Mouse (Mus musculus): ENCODE data around the gene Sik3. TPM values are rescaled to one million over a fixed set of nuclear protein-coding genes. Genes with fewer than 3 reads are reported as not detected.

Gene Sik3
- polyA plus RNA-seq, 1 experiment from 2014 or later: 8.4 TPM

GRCm38 (mm10) chr9:46023591-46023990 is 11.0 kb downstream of the Sik3 start:
- Histone ChIP-seq H3K36me3 (replicated peaks) (peaks cover 32% of the 10 kb centered on the region), H3K4me3 (no peak overlapping the region), H3K9me3 (no peaks in the 10 kb centered on the region), H3K4me1 (0 out of 2 replicates have a peak, but pooled peaks cover 5% of the 10 kb centered on the region), H3K27ac (replicated peaks) (no peak overlapping the region), H3K27me3 (replicated peaks; ENCODE audit: low read depth, poor library complexity, severe bottlenecking) (no peaks in the 10 kb centered on the region)
- WGBS: 95% methylated on average over 11 of the region's 11 CpGs
- no peak for DNase-seq (ENCODE audit: low spot score)

GRCm38 (mm10) chr9:46026058-46026849 is 13.6 kb downstream of the Sik3 start:
- Histone ChIP-seq H3K27me3 (replicated peaks; ENCODE audit: low read depth, poor library complexity, severe bottlenecking) (no peaks in the 10 kb centered on the region), H3K36me3 (replicated peaks) (peaks cover 13% of the 10 kb centered on the region), H3K4me3 (no peak overlapping the region), H3K4me1 (peaks cover 26% of the 10 kb centered on the region), H3K27ac (replicated peaks) (no peak overlapping the region), H3K9me3 (no peaks in the 10 kb centered on the region)
- no peak for DNase-seq (ENCODE audit: low spot score)
- WGBS: 90% methylated on average over 9 of the region's 9 CpGs

- 0 out of 2 replicates have a peak, but pooled peaks cover 9% of the 10 kb centered on the region for H3K36me3 ChIP-seq (replicated peaks)
- H3K9me3 ChIP-seq: no peaks in the 10 kb centered on the region
- 43% methylated on average over 8 of the region's 8 CpGs for WGBS
- no peaks in the 10 kb centered on the region for H3K27me3 ChIP-seq (replicated peaks; ENCODE audit: low read depth, poor library complexity, severe bottlenecking)
- DNase-seq (ENCODE audit: low spot score): no peak
- H3K27ac ChIP-seq (replicated peaks): no peak overlapping the region
- peaks cover 36% of the 10 kb centered on the region for H3K4me1 ChIP-seq
- H3K4me3 ChIP-seq: no peak overlapping the region
These were observed 15.4 kb downstream of the Sik3 start for GRCm38 (mm10) chr9:46027994-46028393.

GRCm38 (mm10) chr9:46029534-46029933 is 16.9 kb downstream of the Sik3 start:
- peaks cover 39% of the 10 kb centered on the region for H3K4me1 ChIP-seq
- 0 out of 2 replicates have a peak, but pooled peaks cover 9% of the 10 kb centered on the region for H3K36me3 ChIP-seq (replicated peaks)
- 76% methylated on average over 6 of the region's 6 CpGs for WGBS
- no peaks in the 10 kb centered on the region for H3K27me3 ChIP-seq (replicated peaks; ENCODE audit: low read depth, poor library complexity, severe bottlenecking)
- DNase-seq (ENCODE audit: low spot score): no peak
- no peak overlapping the region for H3K4me3 ChIP-seq
- H3K9me3 ChIP-seq: no peaks in the 10 kb centered on the region
- no peak overlapping the region for H3K27ac ChIP-seq (replicated peaks)

- no peak for DNase-seq (ENCODE audit: low spot score)
- Histone ChIP-seq H3K36me3 (replicated peaks) (0 out of 2 replicates have a peak, but pooled peaks cover 9% of the 10 kb centered on the region), H3K27me3 (replicated peaks; ENCODE audit: low read depth, poor library complexity, severe bottlenecking) (no peaks in the 10 kb centered on the region), H3K4me1 (peaks cover 41% of the 10 kb centered on the region), H3K27ac (replicated peaks) (no peak overlapping the region), H3K9me3 (no peaks in the 10 kb centered on the region), H3K4me3 (no peak overlapping the region)
- 82% methylated on average over 5 of the region's 5 CpGs for WGBS
These were observed 17.6 kb downstream of the Sik3 start for GRCm38 (mm10) chr9:46030184-46030583.

GRCm38 (mm10) chr9:46030968-46031367 is 18.3 kb downstream of the Sik3 start:
- Histone ChIP-seq H3K4me1 (peaks cover 47% of the 10 kb centered on the region), H3K36me3 (replicated peaks) (0 out of 2 replicates have a peak, but pooled peaks cover 9% of the 10 kb centered on the region), H3K9me3 (no peaks in the 10 kb centered on the region), H3K27ac (replicated peaks) (no peak overlapping the region), H3K4me3 (no peak overlapping the region), H3K27me3 (replicated peaks; ENCODE audit: low read depth, poor library complexity, severe bottlenecking) (no peaks in the 10 kb centered on the region)
- DNase-seq (ENCODE audit: low spot score): no peak
- 65% methylated on average over 6 of the region's 6 CpGs for WGBS

GRCm38 (mm10) chr9:46032190-46032589 is 19.6 kb downstream of the Sik3 start:
- no peak for DNase-seq (ENCODE audit: low spot score)
- Histone ChIP-seq H3K27me3 (replicated peaks; ENCODE audit: low read depth, poor library complexity, severe bottlenecking) (no peaks in the 10 kb centered on the region), H3K4me1 (peaks cover 47% of the 10 kb centered on the region), H3K4me3 (no peak overlapping the region), H3K27ac (replicated peaks) (no peak overlapping the region), H3K9me3 (no peaks in the 10 kb centered on the region), H3K36me3 (replicated peaks) (no peaks in the 10 kb centered on the region)
- WGBS: 75% methylated on average over 6 of the region's 6 CpGs

GRCm38 (mm10) chr9:46033058-46033457 is 20.4 kb downstream of the Sik3 start:
- no peak for DNase-seq (ENCODE audit: low spot score)
- Histone ChIP-seq H3K27ac (replicated peaks) (no peak overlapping the region), H3K4me1 (peaks cover 47% of the 10 kb centered on the region), H3K27me3 (replicated peaks; ENCODE audit: low read depth, poor library complexity, severe bottlenecking) (no peaks in the 10 kb centered on the region), H3K36me3 (replicated peaks) (no peaks in the 10 kb centered on the region), H3K4me3 (no peak overlapping the region), H3K9me3 (no peaks in the 10 kb centered on the region)
- WGBS: 75% methylated on average over 1 of the region's 1 CpGs

- no peak overlapping the region for H3K27ac ChIP-seq (replicated peaks)
- WGBS: 90% methylated on average over 3 of the region's 3 CpGs
These were observed 21.2 kb downstream of the Sik3 start for GRCm38 (mm10) chr9:46033862-46034261.

GRCm38 (mm10) chr9:46035290-46035871 is 22.8 kb downstream of the Sik3 start:
- Histone ChIP-seq H3K4me1 (peaks cover 34% of the 10 kb centered on the region), H3K27me3 (replicated peaks; ENCODE audit: low read depth, poor library complexity, severe bottlenecking) (no peaks in the 10 kb centered on the region), H3K4me3 (no peak overlapping the region), H3K27ac (replicated peaks) (no peak overlapping the region), H3K36me3 (replicated peaks) (peaks cover 12% of the 10 kb centered on the region), H3K9me3 (no peaks in the 10 kb centered on the region)
- 73% methylated on average over 9 of the region's 9 CpGs for WGBS
- DNase-seq (ENCODE audit: low spot score): no peak

More at GRCm38 (mm10) chr9:46033862-46034261, 21.2 kb downstream of the Sik3 start:
- no peaks in the 10 kb centered on the region for H3K9me3 ChIP-seq
- no peaks in the 10 kb centered on the region for H3K36me3 ChIP-seq (replicated peaks)
- no peak overlapping the region for H3K4me3 ChIP-seq
- H3K27me3 ChIP-seq (replicated peaks; ENCODE audit: low read depth, poor library complexity, severe bottlenecking): no peaks in the 10 kb centered on the region
- H3K4me1 ChIP-seq: peaks cover 47% of the 10 kb centered on the region
- no peak for DNase-seq (ENCODE audit: low spot score)

GRCm38 (mm10) chr9:46036881-46037280 is 24.3 kb downstream of the Sik3 start:
- Histone ChIP-seq H3K9me3 (no peaks in the 10 kb centered on the region), H3K4me1 (peaks cover 22% of the 10 kb centered on the region), H3K4me3 (no peak overlapping the region), H3K27me3 (replicated peaks; ENCODE audit: low read depth, poor library complexity, severe bottlenecking) (no peaks in the 10 kb centered on the region), H3K36me3 (replicated peaks) (peaks cover 14% of the 10 kb centered on the region), H3K27ac (replicated peaks) (no peak overlapping the region)
- DNase-seq (ENCODE audit: low spot score): no peak
- 93% methylated on average over 8 of the region's 8 CpGs for WGBS

- Histone ChIP-seq H3K36me3 (replicated peaks) (peaks cover 14% of the 10 kb centered on the region), H3K9me3 (no peaks in the 10 kb centered on the region), H3K27me3 (replicated peaks; ENCODE audit: low read depth, poor library complexity, severe bottlenecking) (no peaks in the 10 kb centered on the region), H3K27ac (replicated peaks) (no peak overlapping the region), H3K4me1 (peaks cover 9% of the 10 kb centered on the region; the same call in 1 of the 2 replicates), H3K4me3 (no peak overlapping the region)
- WGBS: 95% methylated on average over 13 of the region's 13 CpGs
- DNase-seq (ENCODE audit: low spot score): no peak
These were observed 26.2 kb downstream of the Sik3 start for GRCm38 (mm10) chr9:46038786-46039185.

- Histone ChIP-seq H3K27me3 (replicated peaks; ENCODE audit: low read depth, poor library complexity, severe bottlenecking) (no peaks in the 10 kb centered on the region), H3K27ac (replicated peaks) (no peak overlapping the region), H3K4me1 (no peaks in the 10 kb centered on the region), H3K9me3 (no peaks in the 10 kb centered on the region), H3K4me3 (no peak overlapping the region), H3K36me3 (replicated peaks) (peaks cover 14% of the 10 kb centered on the region)
- 79% methylated on average over 2 of the region's 2 CpGs for WGBS
- DNase-seq (ENCODE audit: low spot score): no peak
These were observed 28.6 kb downstream of the Sik3 start for GRCm38 (mm10) chr9:46041186-46041585.
